Mouse (Mus musculus) liver, embryonic 14.5 days (tissue): ENCODE results near the gene Lrrc4c.

Experiments used
- CTCF ChIP-seq: IDR thresholded peaks from 2 replicates; pipeline ENCODE4 v1.5.1; 2016; ENCODE audit warnings: antibody characterized with exemption, low read depth, control low read depth
- EP300 ChIP-seq: IDR thresholded peaks from 2 replicates; pipeline ENCODE4 v1.6.1; 2016; ENCODE audit warnings: antibody characterized with exemption, low read depth

DNA sequence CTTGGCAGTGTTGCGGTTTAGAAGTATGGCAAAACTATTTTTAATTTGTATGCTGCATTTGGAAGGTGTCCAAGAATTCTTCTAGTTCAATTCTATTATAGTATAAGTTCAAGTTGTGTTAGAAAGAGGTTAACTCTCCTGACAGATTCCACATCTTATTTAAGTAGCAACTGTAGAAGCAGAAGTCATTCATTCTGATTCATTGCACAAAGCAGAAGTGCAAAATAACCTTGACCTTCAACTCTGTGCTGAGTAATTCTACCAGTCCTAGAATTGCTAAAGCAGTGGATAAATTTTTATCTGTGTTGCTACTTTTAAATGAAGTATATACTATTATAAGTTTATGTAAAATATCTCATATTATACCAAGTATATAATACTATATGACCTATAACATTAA, 916.1 kb downstream of the Lrrc4c start:
- no peak for TF ChIP-seq EP300
- no peak for TF ChIP-seq CTCF
